Mouse (Mus musculus) hematopoietic multipotent progenitor cell, adult 10-12 weeks (in vitro differentiated cells): Measurements from ENCODE around the gene Rims4. TPM values are rescaled to one million over a fixed set of nuclear protein-coding genes. Genes with fewer than 3 reads are reported as not detected.

Experiments used
- polyA plus RNA-seq: library from polyadenylated mRNA; stranded (reverse); fragments of >175 nt; gene quantifications from 2 replicates; pipeline ENCODE4 v1.2.3, GENCODE M21; 2012; ENCODE audit warnings: low replicate concordance

The Rims4 gene
- 0.03 TPM in 1 of 2 replicates, not detected in the other for polyA plus RNA-seq

DNA sequence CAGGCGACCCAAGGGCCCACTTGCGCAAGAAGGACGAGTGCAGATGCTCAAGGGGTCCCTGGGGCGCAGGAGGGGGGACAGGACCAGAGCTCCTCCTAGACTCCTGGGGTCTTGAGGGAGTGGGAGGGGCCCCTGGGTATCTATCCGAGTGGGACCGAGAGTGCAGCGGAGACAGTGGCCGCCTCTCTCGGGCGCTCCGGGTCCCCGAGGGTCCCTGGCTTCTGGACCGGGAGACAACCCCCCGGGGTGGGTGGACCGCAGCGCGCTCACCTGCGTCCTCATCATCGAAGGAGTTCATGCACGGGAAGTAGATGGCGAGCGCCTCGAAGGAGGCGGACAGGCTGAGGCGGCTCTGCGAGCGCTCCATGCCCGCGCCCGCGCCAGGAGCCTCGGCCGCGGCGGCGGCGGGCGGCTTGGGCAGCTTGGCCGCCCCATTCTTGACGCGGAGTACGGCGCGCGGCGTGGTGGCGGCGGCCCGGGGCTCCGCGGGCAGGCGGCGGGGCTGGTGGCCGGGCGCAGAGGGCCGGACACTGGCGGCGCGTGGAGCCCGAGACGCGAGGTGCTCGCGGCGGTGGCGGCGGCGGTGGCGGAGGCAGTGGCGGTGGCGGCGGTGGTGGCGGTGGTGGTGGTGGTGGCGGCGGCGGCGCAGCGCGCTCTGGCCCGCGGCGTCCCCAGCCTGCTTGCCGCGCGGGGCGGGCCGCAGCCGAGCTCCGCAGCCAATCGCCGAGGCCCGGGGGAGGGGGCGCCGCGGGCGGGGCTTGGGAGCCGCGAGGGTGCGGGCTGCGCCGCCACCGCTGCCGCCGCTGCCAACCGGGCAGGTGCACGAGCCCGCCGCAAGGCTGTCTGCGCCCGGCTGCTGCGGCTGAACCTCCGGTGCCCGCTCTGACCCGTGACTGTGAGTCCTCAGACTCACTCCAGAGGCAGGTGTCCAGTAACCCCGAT is at the start of gene Rims4:
Gene Rims4 (minus strand): TSS at position 367 of the 942 bp plus-strand sequence.

DNA sequence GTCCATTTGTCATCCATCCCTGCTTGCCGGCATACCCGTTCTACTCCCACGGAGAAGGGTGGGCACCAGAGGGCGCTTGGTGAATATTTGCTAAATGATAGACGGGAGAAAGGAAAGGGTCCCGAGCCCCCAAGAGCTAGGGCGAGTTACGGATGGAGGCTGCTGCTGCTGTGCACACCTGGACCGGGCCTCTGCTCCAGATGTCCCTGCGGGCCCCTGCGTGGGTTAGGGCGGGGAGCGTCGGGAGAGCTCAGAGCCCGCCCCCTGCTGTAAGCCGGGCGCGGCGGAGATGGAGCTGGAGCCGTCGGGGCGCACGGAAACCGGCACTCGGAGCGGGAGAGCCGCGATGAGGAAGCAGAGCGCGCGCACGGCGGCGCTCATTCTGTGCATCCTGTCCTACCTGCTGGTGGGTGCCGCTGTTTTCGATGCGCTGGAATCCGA is 65.0 kb downstream of the Rims4 start, which contains the start of gene Kcnk15:
Gene Kcnk15 (plus strand): TSS at position 191 of the 441 bp plus-strand sequence.

DNA sequence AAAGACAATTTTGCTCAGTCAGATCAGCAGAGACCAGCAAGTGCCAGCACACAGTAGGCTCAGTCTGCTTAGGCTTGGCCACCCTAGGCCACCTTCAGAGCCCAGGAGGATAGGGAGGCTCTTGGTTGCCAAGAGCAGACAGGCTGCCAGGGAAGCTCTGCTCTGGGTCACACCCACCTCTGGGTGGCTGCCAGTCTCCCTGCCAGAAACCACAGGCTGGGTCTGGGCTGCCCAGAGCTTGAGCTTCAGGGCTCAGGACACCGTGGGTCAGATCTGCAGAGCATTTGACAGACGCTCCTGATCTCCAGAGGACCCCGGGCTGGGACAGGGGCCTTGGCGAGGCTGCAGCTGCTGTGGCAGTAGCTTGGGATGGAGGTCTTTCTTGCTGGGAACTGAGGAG is 97.9 kb downstream of the Rims4 start, which contains the start of gene Ccn5:
Gene Ccn5 (plus strand): TSS at position 255 of the 400 bp plus-strand sequence.

Other genes with a start within 250 kb of the Rims4 start
- gene Ada, start 168.4 kb downstream of the Rims4 start, polyA plus RNA-seq: 17.0 and 28.5 TPM in 2 replicates
- 2.1 and 5.6 TPM in 2 replicates for gene Ccn5, start 97.8 kb downstream of the Rims4 start, polyA plus RNA-seq
- not detected in 2 replicates for gene Kcnk15, start 65.0 kb downstream of the Rims4 start, polyA plus RNA-seq
- gene Ywhab, start 76.3 kb upstream of the Rims4 start, polyA plus RNA-seq: 35.4 and 51.0 TPM in 2 replicates
- gene Pabpc1l, start 106.8 kb upstream of the Rims4 start, polyA plus RNA-seq: 0.17 and 0.45 TPM in 2 replicates
- gene Stk4, start 151.6 kb upstream of the Rims4 start, polyA plus RNA-seq: 34.3 and 115 TPM in 2 replicates
- 69.3 and 140 TPM in 2 replicates for gene Tomm34, start 152.5 kb upstream of the Rims4 start, polyA plus RNA-seq